Mouse (Mus musculus) cerebellum, adult 2 months (tissue): ENCODE data around the gene Nckap5. TPM values are rescaled to one million over a fixed set of nuclear protein-coding genes. Genes with fewer than 3 reads are reported as not detected.
A peak's percentile ranks its signal among the peaks of the same experiment; 100 is the strongest.

ENCODE experiments used
- DNase-seq, 2 experiments: peaks; one replicate each; pipeline ENCODE4 v3.0.0; 2021
- H3K27ac ChIP-seq: fragments of 200-500 bp; 2 replicates; pipeline ENCODE4 v1.5.1; 2012; ENCODE audit warnings: low read length, control low read depth, inconsistent platforms; ENCODE audit not compliant: insufficient read depth
- H3K27me3 ChIP-seq: fragments of 200-500 bp; 2 replicates; pipeline ENCODE4 v1.6.1; 2012; ENCODE audit warnings: inconsistent platforms, mild to moderate bottlenecking, low read length, moderate library complexity; ENCODE audit not compliant: control insufficient read depth, insufficient read depth
- H3K4me1 ChIP-seq: fragments of 200-500 bp; 2 replicates; pipeline ENCODE4 v1.6.1; 2011; ENCODE audit warnings: low read length; ENCODE audit not compliant: control insufficient read depth, insufficient read depth
- H3K4me3 ChIP-seq: fragments of 200-500 bp; replicated peaks from 2 replicates; pipeline ENCODE3; 2011; ENCODE audit warnings: mild to moderate bottlenecking, low read depth, low read length, control low read depth; ENCODE audit not compliant: insufficient read depth
- CTCF ChIP-seq: fragments of 200-500 bp; IDR thresholded peaks from 2 replicates; pipeline ENCODE4 v1.5.1; 2011; ENCODE audit warnings: low read depth, mild to moderate bottlenecking, control low read depth, low read length, moderate library complexity, borderline replicate concordance; ENCODE audit not compliant: insufficient read depth
- POLR2A ChIP-seq: fragments of 200-500 bp; IDR thresholded peaks from 2 replicates; pipeline ENCODE4 v1.6.1; 2011; ENCODE audit warnings: low read length, control low read depth, borderline replicate concordance; ENCODE audit not compliant: insufficient read depth
- WGBS: fragments of 180-500 bp; shearing (Covaris S2); methylation state at CpG from one replicate; pipeline ENCODE4 v1.1.7; 2018; 5-methylcytosine and 5-hydroxymethylcytosine counted together
- polyA plus RNA-seq: library from polyadenylated mRNA; depleted of rRNA; stranded (reverse); fragments of >200 nt; gene quantifications from 2 replicates; pipeline ENCODE4 v1.2.3, GENCODE M21; 2012

Nckap5 gene
- polyA plus RNA-seq, 1 experiment = 2.1 TPM

DNA sequence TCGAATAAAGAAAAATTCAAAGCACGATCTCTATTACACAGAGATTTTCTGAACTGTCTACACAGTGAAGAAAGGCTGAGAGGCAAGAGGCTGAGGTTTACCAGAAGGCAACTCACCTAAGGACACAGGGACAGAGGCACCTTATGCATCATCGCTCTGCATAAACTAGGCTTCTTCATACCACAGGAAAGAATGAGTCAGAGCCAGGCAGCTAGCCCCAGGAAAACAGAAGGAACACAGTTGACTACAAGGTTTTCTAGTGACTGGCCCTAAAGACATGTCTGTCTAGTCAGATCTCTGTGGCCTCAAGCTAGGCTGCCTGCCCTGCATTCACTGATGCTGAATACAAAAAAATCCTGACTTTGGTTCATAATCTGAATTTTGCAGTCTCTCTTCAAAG lies 160.1 kb downstream of the Nckap5 start:
- Histone ChIP-seq H3K27ac (no peak overlapping the region), H3K4me3 (no peak overlapping the region), H3K4me1 (no peaks in the 10 kb centered on the region), H3K27me3 (no peaks in the 10 kb centered on the region; the same call in 1 of the 2 replicates)
- TF ChIP-seq CTCF (no peak), POLR2A (no peak)
- no peak for DNase-seq
- 94% methylated on average over 3 of the region's 3 CpGs for WGBS

DNA sequence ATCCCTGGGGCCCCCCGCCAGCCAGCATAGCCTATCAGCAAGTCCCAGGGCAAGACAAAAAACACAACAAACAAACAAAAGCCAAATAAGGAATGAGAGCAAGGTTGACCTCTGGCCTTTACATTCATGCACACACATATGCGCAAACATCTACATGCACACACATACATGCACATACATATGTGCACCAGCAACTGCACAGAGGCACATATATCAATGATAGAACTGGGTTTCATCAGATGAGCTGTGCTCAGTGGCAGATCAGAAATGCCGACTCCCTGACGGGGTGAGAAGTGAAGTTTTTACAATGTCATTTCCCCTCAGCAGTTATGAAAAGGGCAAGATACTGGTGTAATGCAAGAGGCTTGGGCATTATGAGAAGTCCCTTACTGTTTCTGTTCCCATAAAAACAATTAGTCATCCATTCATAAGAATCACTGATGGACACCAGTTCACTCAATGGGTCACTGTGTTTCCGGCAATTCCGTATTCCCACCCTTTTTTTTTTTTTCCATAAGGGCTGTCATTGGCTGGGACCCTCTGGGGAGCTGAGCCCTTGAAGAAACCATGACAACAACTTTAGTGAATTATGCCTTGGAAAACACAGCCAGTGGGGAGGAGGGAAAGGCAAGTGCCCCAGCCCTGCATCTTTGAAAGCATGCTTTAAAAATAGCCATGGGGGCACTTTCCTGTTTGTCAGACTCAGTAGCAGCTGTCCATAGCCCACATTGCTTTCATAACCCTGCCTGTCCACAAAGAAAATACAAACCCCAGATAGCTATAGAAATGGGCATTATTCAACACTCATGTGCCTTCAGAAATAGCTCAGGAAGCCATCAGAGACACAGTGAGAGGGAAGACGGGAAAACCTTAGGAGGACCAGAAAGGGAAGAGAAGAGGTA lies 170.2 kb downstream of the Nckap5 start:
- H3K27ac ChIP-seq = no peak overlapping the region
- TF ChIP-seq POLR2A (no peak), CTCF (no peak)
- H3K4me3 ChIP-seq = no peak overlapping the region

DNA sequence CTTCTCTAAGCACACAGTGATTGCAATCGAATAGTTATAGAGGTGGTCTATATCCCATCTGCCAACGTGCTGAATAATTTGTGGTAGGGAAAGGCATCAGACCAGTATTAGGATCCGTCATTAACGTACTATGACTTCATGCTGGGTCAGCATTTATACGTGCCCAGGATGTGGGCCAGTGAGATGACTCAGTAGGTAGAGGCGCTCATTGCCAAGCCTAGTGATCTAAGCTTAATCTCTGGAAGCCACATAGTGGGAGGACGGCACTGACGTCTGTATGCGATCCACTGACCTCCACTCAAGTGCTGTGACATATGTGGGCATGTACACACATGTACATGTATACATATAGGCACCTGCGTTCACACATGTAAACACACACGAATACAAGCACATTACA lies 171.9 kb downstream of the Nckap5 start:
- Histone ChIP-seq H3K27ac (no peak overlapping the region), H3K27me3 (no peaks in the 10 kb centered on the region), H3K4me3 (no peak overlapping the region), H3K4me1 (no peaks in the 10 kb centered on the region)
- no peak for DNase-seq
- TF ChIP-seq POLR2A = no peak
- 68% methylated on average over 11 of the region's 11 CpGs for WGBS

More for the DNA sequence above, 170.2 kb downstream of the Nckap5 start:
- no peaks in the 10 kb centered on the region for H3K4me1 ChIP-seq
- DNase-seq = no peak
- no peaks in the 10 kb centered on the region for H3K27me3 ChIP-seq
- 75% methylated on average over 7 of the region's 7 CpGs for WGBS

DNA sequence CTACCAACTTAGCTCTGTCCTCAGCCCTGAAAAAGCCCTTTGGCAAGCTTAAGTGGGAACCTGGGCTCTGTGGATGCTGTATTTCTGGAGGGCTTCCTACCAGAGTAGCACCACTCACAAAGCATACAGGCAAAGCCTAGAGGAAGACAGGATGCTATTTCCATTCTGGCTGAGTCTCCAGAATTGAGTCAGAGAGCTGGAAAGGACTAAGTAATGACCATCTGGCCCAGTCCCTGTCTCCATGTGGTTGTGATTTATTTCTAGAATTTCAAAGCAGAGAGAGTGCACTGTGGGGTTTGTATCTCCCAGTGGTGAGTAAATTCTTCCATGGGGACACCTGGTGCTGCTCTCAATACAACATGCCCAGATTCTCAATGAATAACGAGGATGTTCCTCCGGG lies 174.4 kb downstream of the Nckap5 start:
- no peaks in the 10 kb centered on the region for H3K4me1 ChIP-seq
- peak; percentile 61 to 90 for DNase-seq

DNA sequence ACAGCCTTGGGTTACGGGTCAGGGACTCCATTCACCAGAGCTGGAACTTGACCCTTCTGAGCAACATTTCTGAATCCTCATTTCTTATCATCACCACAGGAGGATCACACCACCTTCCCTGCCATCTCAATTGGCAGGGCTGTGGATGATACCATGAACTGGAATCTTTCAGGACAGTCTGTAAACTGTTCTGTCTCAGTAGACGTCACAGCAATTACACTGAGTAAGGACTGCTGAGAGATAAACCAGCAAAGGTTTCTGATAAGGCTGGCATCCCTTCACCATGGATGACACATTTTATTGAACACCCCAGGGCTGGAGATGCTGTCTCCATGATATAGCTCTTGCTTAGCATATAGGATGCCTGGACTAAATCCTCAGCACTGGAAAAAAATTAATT lies 178.5 kb downstream of the Nckap5 start:
- no peak overlapping the region for H3K27ac ChIP-seq

More for the DNA sequence above, 174.4 kb downstream of the Nckap5 start:
- no peak overlapping the region for H3K4me3 ChIP-seq
- WGBS = 4% methylated on average over 2 of the region's 2 CpGs
- no peak overlapping the region for H3K27ac ChIP-seq
- TF ChIP-seq POLR2A (no peak), CTCF (no peak)
- no peaks in the 10 kb centered on the region for H3K27me3 ChIP-seq

DNA sequence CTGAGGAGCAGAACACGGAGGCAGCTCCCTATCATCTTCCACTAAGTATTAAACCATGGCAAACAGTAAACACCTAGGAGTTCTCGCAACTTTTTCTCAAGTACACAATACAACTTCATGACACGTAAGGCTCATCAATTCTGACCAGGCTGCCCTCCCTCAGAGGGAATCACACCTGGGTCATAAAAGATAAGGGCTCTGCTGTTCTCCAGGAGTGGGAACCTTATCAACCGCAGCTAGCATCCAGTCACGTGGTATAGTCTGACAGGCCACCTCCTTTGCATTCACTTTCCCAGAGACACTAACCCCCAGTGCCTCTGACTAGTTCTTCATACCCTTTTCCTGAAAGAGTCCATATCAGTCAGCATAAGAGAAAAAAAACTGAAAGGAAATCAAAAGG lies 179.8 kb downstream of the Nckap5 start:
- Histone ChIP-seq H3K27me3 (no peaks in the 10 kb centered on the region), H3K4me3 (no peak overlapping the region), H3K27ac (no peak overlapping the region), H3K4me1 (no peaks in the 10 kb centered on the region)
- WGBS = 84% methylated on average over 5 of the region's 5 CpGs
- no peak for DNase-seq
- no peak for TF ChIP-seq CTCF
- TF ChIP-seq POLR2A = no peak

More for the DNA sequence above, 178.5 kb downstream of the Nckap5 start:
- Histone ChIP-seq H3K27me3 (no peaks in the 10 kb centered on the region), H3K4me1 (no peaks in the 10 kb centered on the region), H3K4me3 (no peak overlapping the region)
- no peak for DNase-seq
- TF ChIP-seq POLR2A (no peak), CTCF (no peak)
- WGBS = 84% methylated on average over 2 of the region's 2 CpGs

DNA sequence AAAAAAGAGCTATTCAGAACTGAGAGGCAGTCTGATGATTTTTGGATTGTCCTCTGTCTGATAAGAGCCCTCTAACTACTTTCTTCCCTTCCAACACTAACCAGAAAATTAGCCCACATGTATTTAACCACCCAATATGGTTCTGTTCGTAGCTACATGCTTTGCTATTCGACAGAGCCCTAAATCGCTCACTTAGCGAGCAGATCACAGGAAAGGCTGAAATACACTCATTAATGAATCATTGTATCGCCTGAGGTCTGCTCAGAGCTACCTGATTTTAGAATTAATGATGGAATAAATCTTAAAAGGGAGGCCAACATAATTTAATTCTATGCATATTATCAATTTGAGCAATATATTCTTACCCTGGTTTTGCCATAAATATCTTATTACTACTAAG lies 187.8 kb downstream of the Nckap5 start:
- 95% methylated on average over 5 of the region's 5 CpGs for WGBS
- no peak for DNase-seq
- no peak overlapping the region for H3K4me3 ChIP-seq
- H3K27ac ChIP-seq = no peak overlapping the region
- no peak for TF ChIP-seq POLR2A
- TF ChIP-seq CTCF = no peak
- no peaks in the 10 kb centered on the region for H3K27me3 ChIP-seq
- H3K4me1 ChIP-seq = no peaks in the 10 kb centered on the region

DNA sequence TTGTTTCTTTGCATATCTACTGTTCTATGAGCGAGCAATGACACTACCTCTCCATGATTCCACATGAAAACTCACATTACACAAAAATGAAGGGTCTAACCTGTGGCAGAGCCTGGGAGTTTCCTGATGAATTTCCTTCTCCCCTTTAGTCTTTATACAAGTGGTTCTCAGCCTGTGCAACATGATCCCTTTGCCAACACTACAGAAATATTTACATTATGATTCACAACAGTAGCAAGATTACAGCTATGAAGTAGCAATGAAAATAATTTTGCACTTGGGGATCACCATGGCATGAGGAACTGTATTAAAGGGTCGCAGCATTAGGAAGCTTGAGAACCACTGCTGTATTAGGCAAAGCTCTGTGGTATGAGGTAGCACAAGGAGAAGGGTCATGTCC lies 191.1 kb downstream of the Nckap5 start:
- Histone ChIP-seq H3K4me3 (no peak overlapping the region), H3K27ac (no peak overlapping the region), H3K4me1 (no peaks in the 10 kb centered on the region), H3K27me3 (no peaks in the 10 kb centered on the region)
- DNase-seq = no peak
- no peak for TF ChIP-seq CTCF
- no peak for TF ChIP-seq POLR2A
- WGBS = 93% methylated on average over 2 of the region's 2 CpGs
